21 mouse cellular contexts compared by ENCODE assay signal in the genomic region with DNA sequence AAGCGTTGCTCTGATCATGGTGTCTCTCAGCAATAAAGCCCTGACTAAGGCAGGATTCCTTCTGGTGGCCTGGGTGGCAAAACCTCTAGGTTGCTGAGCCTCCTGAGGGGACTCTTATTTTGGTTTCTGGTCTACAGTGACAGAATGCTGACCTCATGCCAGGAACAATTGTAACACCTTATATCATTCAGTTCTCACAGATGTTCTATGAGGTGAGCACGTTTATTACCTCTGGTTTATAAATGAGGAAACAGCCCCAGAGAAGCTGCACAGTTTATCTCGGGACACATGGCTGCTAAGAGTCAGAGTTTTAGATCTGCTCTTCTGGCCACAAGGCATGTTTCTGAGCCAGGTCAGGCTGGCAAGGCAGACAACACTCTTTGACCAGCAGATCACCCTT.
DNase-seq lines count a peak whose midpoint lies in the region; ATAC-seq and TF ChIP-seq lines count a peak whose summit lies in the region.
"Had no signal": no experiment of that assay in that cellular context is flagged by ENCODE, and none has a peak within 500 bp of the region (broad histone marks: within the 10 kb centered on the region; RNA-seq: fewer than 3 reads in every experiment).

No protein-coding gene starts in this region.

- H3K79me2 ChIP-seq in CH12.LX (replicated peaks; ENCODE audit: control insufficient read depth, extremely low read depth, insufficient read depth, poor library complexity, severe bottlenecking) = no peaks in the 10 kb centered on the region

- H3K9me3 ChIP-seq in heart, embryonic 10.5 days = no peaks in the 10 kb centered on the region
- H3K9me3 ChIP-seq in CH12.LX (replicated peaks; ENCODE audit: low read length) = no peaks in the 10 kb centered on the region
- H3K9me3 ChIP-seq in intestine, postnatal 0 days (ENCODE audit: control insufficient read depth) = no peaks in the 10 kb centered on the region
- H3K9me3 ChIP-seq: embryonic facial prominence, embryonic 13.5 days; forebrain, embryonic 13.5 days; hindbrain, embryonic 15.5 days had no signal

- DNase-seq in heart, adult 11 months = peak; percentile 72
- no peak for DNase-seq in heart, embryonic 10.5 days (ENCODE audit: low spot score)
- peak; percentile 11 for DNase-seq in CH12.LX (ENCODE audit: extremely low read depth)
- no peak for DNase-seq in Muller cell, postnatal 12 days (ENCODE audit: inconsistent ontology term)
- DNase-seq in cerebellum, adult 9-10 months = no peak
- no peak for DNase-seq in testis, postnatal 14 days (ENCODE audit: low spot score)
- DNase-seq: adrenal gland, postnatal 25 days; B cell, adult 2 months; cerebellum, adult 8-10 months; cerebellum, postnatal 25 days; gastrocnemius, postnatal 36 days; heart, adult 2 months; kidney, adult 2 months had no signal

- H3K36me3 ChIP-seq in heart, embryonic 10.5 days = no peaks in the 10 kb centered on the region
- H3K36me3 ChIP-seq in CH12.LX (replicated peaks in 1 of 2; ENCODE audit: control insufficient read depth in 1 of 2, insufficient read depth in 1 of 2, low read length in 1 of 2) = no peaks in the 10 kb centered on the region
- H3K36me3 ChIP-seq in intestine, postnatal 0 days (ENCODE audit: control insufficient read depth, insufficient read depth) = no peaks in the 10 kb centered on the region
- H3K36me3 ChIP-seq: embryonic facial prominence, embryonic 13.5 days; hindbrain, embryonic 15.5 days had no signal

- in situ Hi-C loops in CH12.LX (cut with MboI; ENCODE audit: low pct_ligation_motif_present, low pct_unique_long_range_greater_than_20kb, low sequenced_read_pairs) = no loop called here

- H3K27ac ChIP-seq in heart, embryonic 10.5 days = no peak overlapping the region
- no peak overlapping the region for H3K27ac ChIP-seq in CH12.LX (ENCODE audit: insufficient read depth, low read depth)
- no peak overlapping the region for H3K27ac ChIP-seq in intestine, postnatal 0 days (ENCODE audit: low read depth, low read length)
- H3K27ac ChIP-seq: embryonic facial prominence, embryonic 13.5 days; forebrain, embryonic 13.5 days; heart, adult 2 months; hindbrain, embryonic 15.5 days had no signal

- no peak for TF ChIP-seq CTCF in CH12.LX (conservative IDR thresholded peaks at IDR 0.05 in 1 of 2, IDR thresholded peaks at IDR 0.05 in 1 of 2; ENCODE audit: low read depth in 2 of 2, low read length in 2 of 2)
- TF ChIP-seq CTCF in intestine, postnatal 0 days (IDR thresholded peaks at IDR 0.05; ENCODE audit: low read depth) = no peak

- H3K4me1 ChIP-seq in heart, embryonic 10.5 days = no peaks in the 10 kb centered on the region
- H3K4me1 ChIP-seq in CH12.LX (ENCODE audit: control insufficient read depth in 1 of 2, insufficient read depth in 2 of 2) = peaks cover 4 to 22% of the 10 kb centered on the region in 2 experiments; a peak in 3 of 4 replicates
- H3K4me1 ChIP-seq in intestine, postnatal 0 days (replicated peaks; ENCODE audit: control insufficient read depth, insufficient read depth, low read length) = no peaks in the 10 kb centered on the region
- H3K4me1 ChIP-seq: embryonic facial prominence, embryonic 13.5 days; forebrain, embryonic 13.5 days; hindbrain, embryonic 15.5 days had no signal

- dilution Hi-C loops in CH12.LX (cut with MboI; ENCODE audit: extremely low pct_ligation_motif_present, extremely low pct_unique_long_range_greater_than_20kb, low sequenced_read_pairs) = no loop called here

- 55% methylated on average over 3 of the region's 3 CpGs for WGBS in heart, embryonic 10.5 days
- WGBS in intestine, postnatal 0 days = 19% methylated on average over 3 of the region's 3 CpGs

- H3K4me3 ChIP-seq in heart, embryonic 10.5 days = no peak overlapping the region
- H3K4me3 ChIP-seq in CH12.LX (replicated peaks in 1 of 3; ENCODE audit: low read depth in 2 of 3, low read length in 2 of 3, poor library complexity in 1 of 3) = no peak overlapping the region
- no peak overlapping the region for H3K4me3 ChIP-seq in intestine, postnatal 0 days (ENCODE audit: low read depth, low read length)
- H3K4me3 ChIP-seq: embryonic facial prominence, embryonic 13.5 days; forebrain, embryonic 13.5 days; heart, adult 2 months; hindbrain, embryonic 15.5 days had no signal

- H3K9ac ChIP-seq in CH12.LX (ENCODE audit: insufficient read depth, low read depth) = no peak overlapping the region
- no peak overlapping the region for H3K9ac ChIP-seq in intestine, postnatal 0 days (ENCODE audit: low read depth, low read length)
- H3K9ac ChIP-seq: embryonic facial prominence, embryonic 13.5 days; forebrain, embryonic 13.5 days; hindbrain, embryonic 15.5 days had no signal

- H3K27me3 ChIP-seq in heart, embryonic 10.5 days (ENCODE audit: insufficient read depth, poor library complexity, severe bottlenecking) = no peaks in the 10 kb centered on the region
- no peaks in the 10 kb centered on the region for H3K27me3 ChIP-seq in CH12.LX (replicated peaks)
- H3K27me3 ChIP-seq in intestine, postnatal 0 days (replicated peaks; ENCODE audit: control insufficient read depth, insufficient read depth, low read length) = no peaks in the 10 kb centered on the region
- H3K27me3 ChIP-seq: embryonic facial prominence, embryonic 13.5 days; forebrain, embryonic 13.5 days; hindbrain, embryonic 15.5 days; Patski had no signal

- no peak for TF ChIP-seq POLR2A in CH12.LX (IDR thresholded peaks at IDR 0.05; ENCODE audit: low read depth, low read length)

- no peak for TF ChIP-seq EP300 in CH12.LX (IDR thresholded peaks at IDR 0.05; ENCODE audit: low read length)

- peak; percentile 50 to 74; a peak in 3 of 4 replicates for ATAC-seq in hematopoietic stem cell, adult 5-6 weeks (replicated peaks in 1 of 2; ENCODE audit: insufficient read depth in 1 of 2, low FRiP score in 2 of 2, low TSS enrichment in 1 of 2, low read depth in 1 of 2, poor library complexity in 2 of 2, severe bottlenecking in 2 of 2)
- peak; percentile 57 for ATAC-seq in intestine, postnatal 0 days
- ATAC-seq: activated CD4-positive, CD25-positive, alpha-beta regulatory T cell, adult 4 months; CD4-positive, CD25-positive, alpha-beta regulatory T cell, adult 4 months; forebrain, embryonic 13.5 days; Patski had no signal

- TF ChIP-seq RAD21 in CH12.LX (IDR thresholded peaks at IDR 0.05; ENCODE audit: low read depth, low read length) = no peak

- H3K4me2 ChIP-seq in CH12.LX (ENCODE audit: insufficient read depth, low read depth, poor library complexity, severe bottlenecking) = no peak overlapping the region
- H3K4me2 ChIP-seq in intestine, postnatal 0 days (replicated peaks; ENCODE audit: low read depth) = no peak overlapping the region
- H3K4me2 ChIP-seq: embryonic facial prominence, embryonic 13.5 days; forebrain, embryonic 13.5 days; hindbrain, embryonic 15.5 days had no signal

TF ChIP-seq in CH12.LX, 34 proteins besides CTCF, POLR2A, EP300 and RAD21:
- TF ChIP-seq POLR2AphosphoS2 (IDR thresholded peaks at IDR 0.05; ENCODE audit: low read depth, low read length) = no peak
- TF ChIP-seq JUND (conservative IDR thresholded peaks at IDR 0.05; ENCODE audit: low read depth, low read length) = no peak
- TF ChIP-seq MAFK (IDR thresholded peaks at IDR 0.05; ENCODE audit: insufficient replicate concordance, low read length) = no peak
- no peak for TF ChIP-seq ZMIZ1 (IDR thresholded peaks at IDR 0.05; ENCODE audit: low read depth, low read length)
- TF ChIP-seq HCFC1 (IDR thresholded peaks at IDR 0.05; ENCODE audit: low read depth, low read length) = no peak
- TF ChIP-seq MAX (IDR thresholded peaks at IDR 0.05; ENCODE audit: low read length) = no peak
- no peak for TF ChIP-seq CHD2 (IDR thresholded peaks at IDR 0.05; ENCODE audit: low read length)
- TF ChIP-seq PAX5 (IDR thresholded peaks at IDR 0.05; ENCODE audit: low read length) = no peak
- no peak for TF ChIP-seq E2F4 (IDR thresholded peaks at IDR 0.05; ENCODE audit: insufficient replicate concordance, low read depth, low read length)
- TF ChIP-seq ZKSCAN1 (IDR thresholded peaks at IDR 0.05; ENCODE audit: borderline replicate concordance, low read depth, low read length) = no peak
- no peak for TF ChIP-seq MAZ (IDR thresholded peaks at IDR 0.05; ENCODE audit: low read depth, low read length)
- no peak for TF ChIP-seq TCF12 (IDR thresholded peaks at IDR 0.05; ENCODE audit: low read depth, low read length)
- TF ChIP-seq KAT2A (IDR thresholded peaks at IDR 0.05; ENCODE audit: insufficient replicate concordance, low read length) = no peak
- TF ChIP-seq USF2 (conservative IDR thresholded peaks at IDR 0.05; ENCODE audit: low read depth, low read length) = no peak
- no peak for TF ChIP-seq MEF2A (IDR thresholded peaks at IDR 0.05; ENCODE audit: borderline replicate concordance, low read depth, low read length)
- TF ChIP-seq MXI1 (IDR thresholded peaks at IDR 0.05; ENCODE audit: low read depth, low read length) = no peak

Comparison
In these comparisons a context has a peak if more than half of its experiments do, and no peak if none do; other contexts are left out.
1. DNase-seq: peak in heart, adult 11 months (single experiment) and CH12.LX (single experiment); none in heart, embryonic 10.5 days (single experiment), Muller cell, postnatal 12 days (single experiment), cerebellum, adult 9-10 months (single experiment) and testis, postnatal 14 days (single experiment).